Mouse (Mus musculus) c-Kit-positive CD71-positive TER-119-positive erythroid progenitor cells, embryonic 14.5 days (primary cell): ENCODE measurements at regions not wholly inside any gene's neighbourhood (a gene's known extent, or its start where the extent isn't known, plus 50 kb on each side); places are given as distances from the start of the nearest gene placed in this dataset.

Experiments used
- DNase-seq: peaks from one replicate; pipeline ENCODE4 v3.0.0-alpha.2; 2013; ENCODE audit warnings: low spot score

GRCm38 (mm10) chr13:84066960-84067665, 155.0 kb upstream of the Tmem161b start:
- DNase-seq = no peak

DNA sequence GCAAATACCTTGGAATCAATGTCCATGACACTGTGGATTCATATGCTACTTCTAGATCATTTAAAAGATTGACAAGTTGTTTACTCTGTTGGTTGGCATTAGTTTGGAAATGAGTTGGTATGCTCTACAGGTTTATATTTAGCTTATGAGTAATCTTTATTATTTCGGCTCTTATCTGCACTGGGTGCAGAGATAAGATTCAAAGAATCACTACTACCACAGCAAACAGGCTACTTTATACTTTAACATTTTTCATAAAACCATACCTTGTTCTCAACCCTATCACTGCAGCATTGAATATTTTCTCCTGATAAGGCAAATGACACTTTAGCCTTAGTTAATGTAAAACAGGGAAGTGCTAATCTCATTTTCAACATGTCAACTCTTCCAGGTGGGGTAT, 153.7 kb upstream of the Tmem161b start:
- no peak for DNase-seq
